Mouse (Mus musculus) heart, adult 2 months (tissue): Measurements from ENCODE around the gene Spink2.

Source experiments
- CTCF ChIP-seq: fragments of 200-600 bp; IDR thresholded peaks from 2 replicates; pipeline ENCODE4 v1.8.1; 2022; ENCODE audit warnings: antibody characterized with exemption, mild to moderate bottlenecking, moderate library complexity
- EP300 ChIP-seq: fragments of 200-500 bp; IDR thresholded peaks from 2 replicates; pipeline ENCODE4 v1.6.1; 2011; ENCODE audit warnings: low read depth, low read length, control low read depth; ENCODE audit not compliant: insufficient read depth

GRCm38 (mm10) chr5:77165703-77166625 is 45.3 kb downstream of the Spink2 start:
- no peak for TF ChIP-seq CTCF
- no peak for TF ChIP-seq EP300
